Mouse (Mus musculus): ENCODE measurements at regions not wholly inside any gene's neighbourhood (a gene's known extent, or its start where the extent isn't known, plus 50 kb on each side); places are given as distances from the start of the nearest gene placed in this dataset.

- no peak for DNase-seq (ENCODE audit: extremely low read depth, low read depth, low spot score)
These were observed 188.4 kb downstream of the Phlda1 start for GRCm38 (mm10) chr10:111694227-111695200.

- DNase-seq (ENCODE audit: extremely low read depth, low read depth, low spot score): no peak
These were observed 190.1 kb downstream of the Phlda1 start for GRCm38 (mm10) chr10:111695918-111696760.

- no peak for DNase-seq (ENCODE audit: extremely low read depth, low read depth, low spot score)
These were observed 190.9 kb downstream of the Phlda1 start for GRCm38 (mm10) chr10:111696987-111697386.

DNA sequence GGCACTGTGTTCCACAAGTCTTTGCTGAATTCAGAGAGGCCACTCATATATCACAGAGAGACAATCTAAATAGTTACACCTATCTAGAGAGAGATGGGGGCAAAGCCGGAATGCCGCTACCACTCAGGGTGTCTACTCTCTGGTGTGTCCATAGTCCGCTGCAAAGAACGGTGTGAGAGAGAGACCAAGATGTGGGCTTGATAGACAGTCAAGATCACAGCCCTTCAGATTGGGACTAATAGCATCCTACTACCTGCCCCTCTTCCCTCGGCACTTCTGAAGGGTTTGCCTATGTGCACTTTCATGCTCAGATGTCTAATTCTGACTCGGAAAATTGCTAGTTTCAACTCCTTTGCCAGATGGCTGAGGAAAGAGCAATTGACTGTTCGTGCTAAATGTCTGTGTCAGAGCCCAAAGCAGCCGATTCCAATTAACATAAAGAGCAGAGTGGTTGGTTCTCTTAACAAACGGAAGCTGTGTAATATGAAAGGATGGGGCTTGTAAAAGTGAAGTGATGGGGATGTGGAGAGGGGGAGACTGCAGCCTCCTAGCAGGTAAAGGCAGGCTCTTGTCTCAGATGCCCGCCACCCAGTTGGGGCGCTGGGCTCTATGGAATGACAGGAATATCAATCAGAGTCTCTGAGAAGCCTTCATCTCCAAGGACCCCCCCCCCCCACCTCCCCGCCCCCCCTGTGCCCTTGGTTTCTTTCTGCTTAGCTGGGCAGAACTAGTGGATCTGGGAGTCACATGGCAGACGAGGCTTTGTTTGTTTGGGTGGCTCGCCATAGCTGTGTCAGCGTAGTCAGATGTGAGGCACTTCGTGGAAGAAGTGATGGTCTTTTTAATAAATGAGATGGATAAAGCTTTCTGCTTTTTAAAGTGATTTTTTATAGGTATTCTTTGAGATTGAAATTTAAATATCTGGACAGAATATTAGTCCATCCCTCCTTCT, 193.7 kb downstream of the Phlda1 start:
- DNase-seq (ENCODE audit: extremely low read depth, low read depth, low spot score): no peak

DNA sequence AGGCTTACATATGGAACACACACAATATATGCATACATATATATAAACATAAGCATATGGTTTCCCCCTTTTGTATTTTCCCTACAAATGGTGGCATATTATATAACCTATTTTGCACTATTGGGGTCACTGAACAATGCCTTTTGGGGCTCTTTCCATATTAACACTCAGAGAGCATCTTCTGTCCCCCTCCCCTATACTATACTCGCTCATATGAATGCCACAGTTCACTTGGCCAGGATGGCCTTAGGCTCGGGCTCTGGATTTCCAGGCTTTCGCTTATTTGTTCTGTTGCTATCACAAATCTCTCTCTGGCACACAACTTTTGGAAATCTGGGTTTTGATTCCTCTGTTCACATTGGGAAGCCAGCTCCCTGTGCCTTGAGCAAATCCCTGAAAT, 194.5 kb downstream of the Phlda1 start:
- no peak for DNase-seq (ENCODE audit: extremely low read depth, low read depth, low spot score)

GRCm38 (mm10) chr10:111701138-111701537, 195.1 kb downstream of the Phlda1 start:
- DNase-seq (ENCODE audit: extremely low read depth, low read depth, low spot score): no peak

DNA sequence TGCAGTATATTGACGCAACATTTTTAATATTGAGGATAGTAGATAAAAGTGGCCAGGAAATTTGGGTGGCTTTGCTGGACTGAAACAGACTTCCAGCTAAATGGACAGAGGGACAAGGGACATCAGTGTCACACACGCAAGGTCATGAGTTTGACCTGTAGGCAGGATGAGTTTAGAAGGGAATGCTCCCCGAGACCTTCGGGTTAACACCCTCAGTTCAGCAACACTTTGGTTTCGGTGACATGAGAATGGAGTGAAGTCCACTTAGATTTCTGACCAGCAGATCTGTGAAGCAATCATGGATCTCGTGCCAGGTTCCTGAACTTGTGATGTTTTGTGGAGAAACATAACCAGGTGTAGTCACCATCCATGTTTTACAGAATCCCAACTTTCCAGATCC, 196.3 kb downstream of the Phlda1 start:
- no peak for DNase-seq (ENCODE audit: extremely low read depth, low read depth, low spot score)

DNA sequence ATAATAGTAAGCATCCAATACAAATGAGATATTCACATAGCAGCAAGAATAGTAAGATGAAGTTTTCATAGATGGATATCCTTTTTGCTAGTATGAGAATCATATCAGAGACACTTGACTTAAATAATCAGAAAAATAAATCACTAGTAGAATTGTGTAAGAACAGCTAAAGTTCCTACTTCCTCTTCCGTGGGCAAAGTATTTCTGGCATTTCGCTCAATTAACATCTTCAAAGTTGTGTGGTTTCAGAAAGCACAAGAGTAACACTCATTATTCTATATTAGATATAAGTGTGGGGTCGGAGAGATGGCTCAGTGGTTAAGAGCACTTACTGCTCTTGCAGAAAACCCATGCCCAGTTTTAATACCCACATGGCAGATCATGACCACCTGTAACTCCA, 197.4 kb downstream of the Phlda1 start:
- no peak for DNase-seq (ENCODE audit: extremely low read depth, low read depth, low spot score)

GRCm38 (mm10) chr10:111711519-111712113, 205.5 kb downstream of the Phlda1 start:
- DNase-seq (ENCODE audit: extremely low read depth, low read depth, low spot score): no peak

GRCm38 (mm10) chr10:111712991-111713390, 206.9 kb downstream of the Phlda1 start:
- DNase-seq (ENCODE audit: extremely low read depth, low read depth, low spot score): no peak

DNA sequence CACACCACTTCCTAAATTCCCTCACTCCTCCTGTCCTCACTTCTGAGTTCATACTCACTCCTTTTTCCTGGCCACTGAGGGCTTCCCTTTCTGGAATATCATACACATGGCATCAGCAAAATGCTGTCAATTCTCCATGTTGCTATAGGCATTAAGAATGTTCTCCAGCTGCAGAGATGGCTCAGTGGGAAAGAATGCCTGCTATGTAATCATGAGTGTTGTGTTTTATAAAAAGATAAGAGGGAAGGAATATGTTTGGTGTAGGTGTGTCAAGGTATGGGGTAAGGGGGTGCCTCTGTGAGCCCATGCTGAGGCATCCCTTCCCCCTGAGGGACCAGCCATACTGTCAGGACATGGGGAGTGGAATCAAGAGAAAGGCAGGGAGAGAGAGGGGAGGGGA, 207.6 kb downstream of the Phlda1 start:
- DNase-seq (ENCODE audit: extremely low read depth, low read depth, low spot score): no peak

DNA sequence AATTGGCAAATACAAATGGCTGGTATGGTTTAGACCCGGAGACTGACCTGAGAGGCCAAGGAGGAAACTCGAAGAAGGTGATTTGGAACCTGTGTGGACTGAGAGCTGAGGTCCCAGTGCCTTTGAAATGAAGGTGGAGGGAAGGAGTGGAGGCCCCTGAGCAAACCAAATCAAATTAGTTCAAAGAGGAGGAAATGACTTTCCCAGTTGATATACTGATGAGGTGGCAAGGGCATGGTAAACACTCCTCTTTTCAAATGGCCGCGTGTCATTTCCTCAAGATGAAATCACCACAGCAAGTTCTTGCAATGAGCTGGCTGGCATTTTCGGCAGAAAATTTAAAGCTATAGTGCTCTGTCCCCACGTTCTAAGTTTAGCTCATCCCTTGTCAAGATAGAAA, 209.1 kb downstream of the Phlda1 start:
- DNase-seq (ENCODE audit: extremely low read depth, low read depth, low spot score): no peak

GRCm38 (mm10) chr10:111719632-111720031, 213.5 kb downstream of the Phlda1 start:
- no peak for DNase-seq (ENCODE audit: extremely low read depth, low read depth, low spot score)

DNA sequence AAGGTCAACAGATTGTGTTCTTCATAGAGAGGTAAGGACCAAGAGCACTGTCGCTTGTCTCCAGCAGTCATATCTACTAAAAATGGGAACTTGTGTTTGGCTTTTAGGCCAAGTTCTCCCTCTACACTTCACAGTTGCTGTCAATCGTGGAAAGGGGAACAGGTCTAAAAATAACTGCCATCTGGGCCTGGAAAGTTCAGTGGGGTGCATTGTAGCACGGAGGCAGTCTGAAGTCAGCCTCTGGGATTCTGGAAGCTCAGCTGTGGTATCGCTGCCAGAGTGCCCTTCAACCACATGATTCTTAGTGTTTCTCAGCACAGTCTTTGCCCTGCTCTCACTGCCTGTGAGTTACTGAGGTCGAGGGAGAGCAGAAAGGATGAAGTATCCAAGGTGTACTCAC, 215.0 kb downstream of the Phlda1 start:
- DNase-seq (ENCODE audit: extremely low read depth, low read depth, low spot score): no peak

GRCm38 (mm10) chr10:111723885-111724284, 217.8 kb downstream of the Phlda1 start:
- no peak for DNase-seq (ENCODE audit: extremely low read depth, low read depth, low spot score)

DNA sequence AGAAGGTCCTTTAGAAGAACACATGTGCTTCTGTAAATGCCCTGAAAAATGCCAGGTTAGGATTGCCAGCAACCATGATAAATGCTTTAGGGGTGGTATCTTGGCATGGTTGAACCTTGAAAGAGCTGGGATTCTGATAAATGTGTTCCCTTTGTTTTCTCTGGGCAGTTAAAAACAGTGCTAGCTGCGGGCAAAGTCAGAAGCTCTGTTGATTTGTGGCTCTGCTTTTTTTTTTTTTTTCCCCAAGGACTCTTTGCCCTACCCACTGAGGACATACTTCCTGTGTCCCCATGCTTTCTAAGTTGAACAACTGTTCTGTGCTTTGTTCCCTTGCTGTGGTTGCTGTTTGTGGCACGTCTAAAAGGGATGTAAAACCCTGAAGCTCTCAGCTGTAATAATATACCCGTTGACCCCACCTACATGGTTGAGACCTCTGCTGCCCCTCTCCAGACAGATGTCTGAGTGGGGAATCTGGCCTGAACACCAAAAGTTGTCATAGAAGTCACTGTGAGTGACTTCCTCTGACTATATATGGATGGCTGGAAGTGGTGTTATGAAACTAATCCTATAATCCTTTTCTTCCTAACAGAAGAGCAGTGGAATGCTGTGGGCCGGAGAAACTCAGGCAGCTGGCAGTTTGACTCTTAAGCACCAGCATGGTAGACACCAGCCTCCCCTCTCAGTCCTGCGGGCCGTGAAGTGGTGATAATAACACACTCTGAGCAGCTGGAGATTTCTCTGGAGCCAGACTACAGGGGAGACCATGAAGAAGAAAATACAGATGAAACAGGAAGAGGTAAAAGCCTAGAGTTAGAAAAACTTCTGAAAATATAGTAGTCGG, 218.7 kb downstream of the Phlda1 start:
- no peak for DNase-seq (ENCODE audit: extremely low read depth, low read depth, low spot score)

- DNase-seq (ENCODE audit: extremely low read depth, low read depth, low spot score): no peak
These were observed 229.9 kb downstream of the Phlda1 start for GRCm38 (mm10) chr10:111736026-111736425.

DNA sequence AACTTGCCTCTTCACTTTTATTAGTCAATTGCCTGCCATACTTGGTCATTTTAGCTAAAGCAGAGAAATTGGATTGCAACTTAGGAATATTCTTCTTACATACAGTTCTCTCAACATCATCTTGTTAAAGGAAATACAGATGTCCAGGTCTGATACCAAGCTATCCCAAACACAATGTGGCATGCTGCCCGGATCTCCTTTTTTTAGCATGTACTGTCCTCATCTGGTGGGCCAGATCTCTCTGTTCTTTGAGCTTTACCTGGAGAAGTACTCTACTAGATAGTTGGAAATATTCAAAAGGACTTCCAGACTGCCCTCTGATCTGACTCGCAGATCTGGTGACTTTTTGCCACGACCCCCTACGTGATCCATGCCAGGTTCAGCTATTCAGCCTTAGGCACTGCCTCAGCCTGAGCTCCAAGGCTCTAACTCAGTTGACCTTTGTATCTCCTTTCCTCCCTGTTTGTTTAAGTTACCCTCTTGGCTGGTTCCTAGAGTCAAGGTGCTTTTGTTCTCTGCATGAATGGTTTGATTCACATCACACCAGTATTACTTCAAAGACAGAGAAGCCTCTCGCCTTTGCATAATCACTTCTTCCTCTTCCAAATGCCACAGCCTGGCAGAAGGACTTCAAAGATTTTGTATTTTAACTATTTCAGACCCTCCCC, 232.9 kb upstream of the Krr1 start:
- DNase-seq (ENCODE audit: extremely low read depth, low read depth, low spot score): no peak

All from fat pad, adult 2 months (tissue).